Mouse (Mus musculus): ENCODE measurements around the gene Ccdc141. TPM values are rescaled to one million over a fixed set of nuclear protein-coding genes. Genes with fewer than 3 reads are reported as not detected.

Ccdc141 gene
- polyA plus RNA-seq, 1 experiment from 2014 or later: 8.5 TPM

DNA sequence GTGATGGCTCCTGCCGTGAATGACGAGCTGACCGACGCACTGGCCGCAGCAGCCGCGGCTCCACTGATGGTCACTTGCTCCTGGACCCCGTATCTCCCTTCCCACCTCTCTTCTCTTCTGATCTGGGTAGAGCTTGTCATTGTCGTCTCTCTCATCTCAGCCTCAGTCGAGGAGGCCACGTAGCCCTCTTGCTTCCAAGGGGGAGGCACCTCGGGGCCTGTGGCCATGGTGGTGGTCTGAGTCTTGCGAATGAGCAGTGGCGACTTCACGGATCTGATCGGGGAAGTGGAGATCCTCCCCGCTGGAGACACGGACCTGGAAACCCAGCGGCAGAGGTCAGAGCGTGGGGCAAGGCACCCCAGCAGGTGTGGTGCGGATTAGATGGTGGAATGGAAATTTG lies 200.8 kb downstream of the Ccdc141 start:
- WGBS: 81% methylated on average over 21 of the region's 21 CpGs
- Histone ChIP-seq H3K9me3 (no peaks in the 10 kb centered on the region), H3K4me1 (no peaks in the 10 kb centered on the region), H3K36me3 (no peaks in the 10 kb centered on the region), H3K9ac (no peak overlapping the region), H3K27ac (no peak overlapping the region), H3K4me2 (no peak overlapping the region), H3K4me3 (replicated peaks) (no peak overlapping the region), H3K27me3 (replicated peaks) (no peaks in the 10 kb centered on the region)
- ATAC-seq (ENCODE audit: insufficient read depth, low FRiP score, low read depth): no peak

DNA sequence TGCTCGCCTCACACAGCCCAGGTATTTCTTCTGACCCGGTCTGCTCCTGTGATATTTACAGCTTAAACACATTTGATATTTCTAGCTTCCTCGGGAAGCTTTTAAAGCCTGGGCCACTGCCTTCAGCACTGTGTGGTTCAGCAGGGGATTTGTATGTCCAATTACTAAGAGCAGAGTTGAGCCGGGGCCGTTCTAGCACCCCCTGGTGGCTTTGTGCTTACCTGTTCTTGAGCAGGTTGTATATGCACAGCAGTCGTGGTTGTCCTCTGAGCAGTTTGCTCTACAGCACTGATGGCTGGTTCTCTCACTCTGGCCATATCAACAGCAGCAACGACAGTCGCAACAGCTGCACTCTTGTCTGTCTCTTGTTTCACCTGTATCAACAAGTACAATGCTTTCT lies 201.5 kb downstream of the Ccdc141 start:
- H3K4me2 ChIP-seq: no peak overlapping the region
- H3K9me3 ChIP-seq: no peaks in the 10 kb centered on the region
- no peak overlapping the region for H3K27ac ChIP-seq
- no peak overlapping the region for H3K4me3 ChIP-seq (replicated peaks)
- WGBS: 27% methylated on average over 8 of the region's 8 CpGs
- no peak overlapping the region for H3K9ac ChIP-seq
- H3K4me1 ChIP-seq: no peaks in the 10 kb centered on the region
- H3K27me3 ChIP-seq (replicated peaks): no peaks in the 10 kb centered on the region
- ATAC-seq (ENCODE audit: insufficient read depth, low FRiP score, low read depth): no peak
- H3K36me3 ChIP-seq: no peaks in the 10 kb centered on the region

DNA sequence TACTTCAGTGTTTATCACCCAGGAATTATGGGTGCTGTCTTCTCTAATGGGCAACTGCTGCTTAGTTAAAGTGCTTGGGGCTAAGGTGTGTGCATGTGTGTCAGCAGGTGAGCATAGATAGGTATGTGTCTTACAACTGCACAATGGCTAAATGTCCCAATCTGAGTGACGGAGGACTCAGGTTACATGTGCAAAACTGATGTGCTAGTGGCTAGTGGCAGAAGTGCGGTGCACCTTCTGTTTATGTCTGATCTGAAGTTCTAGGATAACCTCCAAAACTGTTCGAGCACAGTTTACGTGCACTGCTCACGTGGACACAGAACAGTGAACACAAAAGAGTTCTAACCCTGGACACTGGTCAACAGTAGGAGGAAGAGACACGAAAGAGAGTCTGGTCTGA lies 203.9 kb downstream of the Ccdc141 start:
- no peak overlapping the region for H3K9ac ChIP-seq
- no peak for ATAC-seq (ENCODE audit: insufficient read depth, low FRiP score, low read depth)
- no peak overlapping the region for H3K4me2 ChIP-seq
- H3K4me3 ChIP-seq (replicated peaks): no peak overlapping the region
- H3K9me3 ChIP-seq: no peaks in the 10 kb centered on the region
- H3K4me1 ChIP-seq: no peaks in the 10 kb centered on the region
- no peak overlapping the region for H3K27ac ChIP-seq
- WGBS: 82% methylated on average over 6 of the region's 6 CpGs
- H3K27me3 ChIP-seq (replicated peaks): no peaks in the 10 kb centered on the region
- no peaks in the 10 kb centered on the region for H3K36me3 ChIP-seq

DNA sequence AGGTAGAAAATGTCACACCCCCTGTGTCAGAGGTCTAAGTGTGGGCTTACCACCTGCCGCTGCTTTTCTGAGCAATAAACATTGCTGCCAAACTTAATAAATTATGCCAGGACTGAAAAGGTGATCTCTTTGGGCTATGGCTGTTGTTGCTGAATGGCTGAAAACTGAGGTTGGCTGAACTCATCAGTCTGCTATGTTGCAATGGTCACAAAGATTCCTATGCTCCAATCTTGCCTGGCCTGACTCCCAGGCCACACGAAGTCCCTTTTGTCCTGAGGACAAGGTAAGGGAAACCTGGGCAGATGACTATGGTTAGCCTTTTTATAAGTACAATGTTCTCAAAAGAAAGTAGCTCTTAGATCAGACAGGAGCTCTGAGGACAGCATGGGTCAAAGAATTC lies 204.4 kb downstream of the Ccdc141 start:
- WGBS: 65% methylated on average over 2 of the region's 2 CpGs
- H3K4me3 ChIP-seq (replicated peaks): no peak overlapping the region
- no peak overlapping the region for H3K27ac ChIP-seq
- H3K9me3 ChIP-seq: no peaks in the 10 kb centered on the region
- ATAC-seq (ENCODE audit: insufficient read depth, low FRiP score, low read depth): no peak
- no peaks in the 10 kb centered on the region for H3K4me1 ChIP-seq
- H3K9ac ChIP-seq: no peak overlapping the region
- H3K4me2 ChIP-seq: no peak overlapping the region
- H3K36me3 ChIP-seq: no peaks in the 10 kb centered on the region
- H3K27me3 ChIP-seq (replicated peaks): no peaks in the 10 kb centered on the region

DNA sequence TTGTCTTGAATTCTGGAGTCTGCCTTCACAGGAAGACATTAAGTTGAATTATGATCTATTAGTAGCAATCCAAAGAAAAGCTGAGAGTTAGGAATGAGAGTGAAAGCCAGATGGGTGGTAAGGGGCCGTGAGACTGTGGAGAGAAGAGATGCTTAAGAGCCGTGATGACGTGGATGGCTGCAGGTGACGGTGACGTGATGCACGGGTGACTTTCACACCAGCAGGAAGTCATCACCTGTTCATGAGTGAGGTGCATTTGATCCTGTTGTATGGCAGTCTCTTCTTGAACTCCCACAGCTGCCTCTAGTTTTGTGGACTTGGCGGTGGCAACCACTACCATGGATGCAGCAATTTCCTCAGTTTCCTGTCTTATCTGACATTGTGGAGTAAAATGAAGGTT lies 204.9 kb downstream of the Ccdc141 start:
- no peaks in the 10 kb centered on the region for H3K4me1 ChIP-seq
- no peak overlapping the region for H3K27ac ChIP-seq
- H3K9ac ChIP-seq: no peak overlapping the region
- no peak overlapping the region for H3K4me3 ChIP-seq (replicated peaks)
- no peak for ATAC-seq (ENCODE audit: insufficient read depth, low FRiP score, low read depth)
- no peak overlapping the region for H3K4me2 ChIP-seq
- H3K36me3 ChIP-seq: no peaks in the 10 kb centered on the region
- H3K27me3 ChIP-seq (replicated peaks): no peaks in the 10 kb centered on the region
- 82% methylated on average over 7 of the region's 7 CpGs for WGBS
- H3K9me3 ChIP-seq: no peaks in the 10 kb centered on the region

DNA sequence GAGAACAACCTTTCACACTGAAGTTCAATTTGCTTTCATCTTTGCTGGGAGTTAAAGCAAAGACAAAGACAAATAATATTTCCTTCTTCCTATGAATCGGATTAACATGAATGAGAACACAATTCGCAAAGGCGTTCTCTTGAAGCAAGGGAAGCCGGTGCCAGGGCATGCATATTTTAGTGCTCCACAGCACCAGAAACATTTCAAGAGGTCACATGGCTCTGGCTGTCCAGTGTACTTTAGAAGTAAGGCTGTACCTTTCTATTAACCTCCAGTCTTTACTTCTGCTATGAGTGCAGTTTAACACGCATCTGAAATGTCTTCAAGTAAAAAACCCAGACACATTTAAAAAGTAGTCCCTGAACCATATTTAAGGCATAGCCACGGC lies 208.4 kb downstream of the Ccdc141 start:
- Histone ChIP-seq H3K27me3 (replicated peaks) (no peaks in the 10 kb centered on the region), H3K36me3 (no peaks in the 10 kb centered on the region), H3K4me2 (no peak overlapping the region), H3K9ac (no peak overlapping the region), H3K9me3 (no peaks in the 10 kb centered on the region), H3K27ac (no peak overlapping the region), H3K4me1 (no peaks in the 10 kb centered on the region), H3K4me3 (replicated peaks) (no peak overlapping the region)
- WGBS: 58% methylated on average over 6 of the region's 6 CpGs
- no peak for ATAC-seq (ENCODE audit: insufficient read depth, low FRiP score, low read depth)

DNA sequence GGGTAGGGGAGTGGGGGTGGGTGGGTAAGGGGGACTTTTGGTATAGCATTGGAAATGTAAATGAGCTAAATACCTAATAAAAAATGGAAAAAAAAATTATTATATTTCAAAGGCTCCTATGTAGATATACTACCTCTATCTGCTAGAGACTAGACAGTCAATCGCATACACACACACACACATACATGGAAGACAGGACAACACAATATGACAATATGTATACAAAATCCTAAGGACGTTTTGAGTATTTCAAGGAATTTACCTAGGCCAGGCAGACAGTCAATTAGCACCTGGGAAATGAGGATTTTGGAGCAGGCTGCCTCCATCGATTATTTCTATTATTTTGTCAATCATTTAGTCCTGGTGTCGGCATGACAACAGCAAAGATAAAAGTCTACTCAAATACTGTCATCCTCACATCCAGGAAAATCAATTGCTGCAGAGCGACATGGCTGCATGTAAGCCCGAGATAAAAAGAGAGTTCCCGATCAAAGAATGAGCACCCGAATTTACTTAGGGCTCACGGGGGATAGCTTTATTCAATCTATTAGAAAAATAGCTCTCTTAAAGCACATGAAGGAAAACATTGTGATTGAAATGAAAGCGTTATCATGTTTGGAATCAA lies 208.9 kb downstream of the Ccdc141 start:
- H3K4me3 ChIP-seq (replicated peaks): no peak overlapping the region
- H3K9ac ChIP-seq: no peak overlapping the region
- no peaks in the 10 kb centered on the region for H3K9me3 ChIP-seq
- no peak for ATAC-seq (ENCODE audit: insufficient read depth, low FRiP score, low read depth)
- no peak overlapping the region for H3K4me2 ChIP-seq
- H3K27ac ChIP-seq: no peak overlapping the region
- H3K27me3 ChIP-seq (replicated peaks): no peaks in the 10 kb centered on the region
- no peaks in the 10 kb centered on the region for H3K4me1 ChIP-seq
- no peaks in the 10 kb centered on the region for H3K36me3 ChIP-seq
- 71% methylated on average over 10 of the region's 10 CpGs for WGBS

Small RNA genes lying within 50 kb of the gene (microRNA-seq; reads per million reads assigned to microRNA genes)
- not detected for gene Gm44360

Other genes with a start within 250 kb of the Ccdc141 start
- 1.7 and 3.7 TPM in 2 replicates for gene Ttn, start 188.1 kb downstream of the Ccdc141 start, polyA plus RNA-seq (2015; fragmentation: Nextera tagmentation; extraction: Ambion mirVana)
- gene Sestd1, start 110.0 kb upstream of the Ccdc141 start, polyA plus RNA-seq (2015; fragmentation: Nextera tagmentation; extraction: Ambion mirVana): 17.1 and 18.4 TPM in 2 replicates